Mouse (Mus musculus) olfactory bulb, adult 2 months (tissue): Measurements from ENCODE around the gene Tgfbr1.

Experiments used
- CTCF ChIP-seq: fragments of 200-500 bp; IDR thresholded peaks from 2 replicates; pipeline ENCODE4 v1.5.1; 2012; ENCODE audit warnings: low read depth, mild to moderate bottlenecking, low read length, moderate library complexity; ENCODE audit not compliant: insufficient read depth
- POLR2A ChIP-seq: fragments of 200-500 bp; IDR thresholded peaks from 2 replicates; pipeline ENCODE4 v1.6.1; 2012; ENCODE audit warnings: mild to moderate bottlenecking, low read depth, low read length, moderate library complexity; ENCODE audit not compliant: insufficient read depth

- TF ChIP-seq POLR2A (no peak), CTCF (no peak)
Observed at GRCm38 (mm10) chr4:47336941-47337600, 16.0 kb upstream of the Tgfbr1 start.
